Mouse (Mus musculus) stomach, postnatal 0 days (tissue): ENCODE data around the gene Slc43a1.

ENCODE experiments used
- CTCF ChIP-seq: IDR thresholded peaks from 2 replicates; pipeline ENCODE4 v1.5.1; 2016; ENCODE audit warnings: antibody characterized with exemption, low read depth, mild to moderate bottlenecking, moderate library complexity
- EP300 ChIP-seq: optimal IDR thresholded peaks from 2 replicates; pipeline ENCODE3; 2016; ENCODE audit warnings: antibody characterized with exemption

DNA sequence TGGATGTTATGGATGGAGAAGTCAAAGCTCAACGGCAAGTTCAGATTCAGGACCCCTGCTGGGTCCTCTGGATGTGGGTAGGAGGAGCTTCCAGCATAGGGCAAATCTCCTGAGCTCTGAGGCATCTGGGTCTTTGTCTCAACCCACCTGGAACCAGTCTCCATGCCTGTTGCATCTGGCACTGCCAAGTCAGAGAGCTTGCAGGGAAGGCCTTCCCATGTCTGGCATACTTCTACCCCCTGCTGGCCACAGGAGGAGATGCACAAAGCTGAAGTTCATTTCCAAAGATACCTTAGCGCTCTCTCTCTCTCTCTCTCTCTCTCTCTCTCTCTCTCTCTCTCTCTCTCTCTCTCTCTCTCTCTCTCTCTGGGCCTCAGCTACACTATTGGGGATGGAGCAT, 17.1 kb downstream of the Slc43a1 start:
- TF ChIP-seq CTCF (peak; percentile 90), EP300 (no peak)
